Mouse (Mus musculus) lung, postnatal 0 days (tissue): Measurements from ENCODE around the gene Ccdc33. TPM values are rescaled to one million over a fixed set of nuclear protein-coding genes. Genes with fewer than 3 reads are reported as not detected.
A peak's percentile ranks its signal among the peaks of the same experiment; 100 is the strongest.

Experiments used
- ATAC-seq: fragments of 200-750 bp; cut with Nextera tagmentation; 2 replicates; pipeline ENCODE4 v1.8.0; 2017; ENCODE audit warnings: moderate library complexity
- DNase-seq: peaks from one replicate; pipeline ENCODE4 v3.0.0-alpha.2; 2016; ENCODE audit warnings: low spot score
- H3K27ac ChIP-seq: fragments of 300-500 bp; sonication (generic); 2 replicates; pipeline ENCODE4 v1.5.1; 2014; ENCODE audit warnings: antibody characterized with exemption, mild to moderate bottlenecking, low read length, mixed read lengths
- H3K27me3 ChIP-seq: fragments of 300-500 bp; sonication (generic); replicated peaks from 2 replicates; pipeline ENCODE4 v1.6.1; 2014; ENCODE audit warnings: low read length, mixed read lengths; ENCODE audit not compliant: insufficient read depth
- H3K36me3 ChIP-seq: fragments of 300-500 bp; sonication (generic); 2 replicates; pipeline ENCODE4 v1.6.1; 2014; ENCODE audit warnings: low read length, mixed read lengths; ENCODE audit not compliant: insufficient read depth
- H3K4me1 ChIP-seq: fragments of 300-500 bp; sonication (generic); 2 replicates; pipeline ENCODE4 v1.6.1; 2014; ENCODE audit warnings: antibody characterized with exemption, low read depth, low read length, mixed read lengths; ENCODE audit not compliant: insufficient read depth
- H3K4me2 ChIP-seq: fragments of 300-500 bp; sonication (generic); replicated peaks from 2 replicates; pipeline ENCODE4 v1.6.1; 2014; ENCODE audit warnings: low read depth, mild to moderate bottlenecking, low read length, moderate library complexity, mixed read lengths
- H3K4me3 ChIP-seq: fragments of 300-500 bp; sonication (generic); 2 replicates; pipeline ENCODE4 v1.5.1; 2014; ENCODE audit warnings: low read depth, low read length
- H3K9ac ChIP-seq: fragments of 300-500 bp; sonication (generic); replicated peaks from 2 replicates; pipeline ENCODE4 v1.6.1; 2014; ENCODE audit warnings: low read depth, mild to moderate bottlenecking
- H3K9me3 ChIP-seq: fragments of 300-500 bp; sonication (generic); 2 replicates; pipeline ENCODE4 v1.6.1; 2016; ENCODE audit warnings: low read length, mixed read lengths
- CTCF ChIP-seq: IDR thresholded peaks from 2 replicates; pipeline ENCODE4 v1.5.1; 2016; ENCODE audit warnings: antibody characterized with exemption, mild to moderate bottlenecking
- EP300 ChIP-seq: IDR thresholded peaks from 2 replicates; pipeline ENCODE4 v1.6.1; 2016; ENCODE audit warnings: antibody characterized with exemption, mild to moderate bottlenecking, control low read depth
- WGBS: fragments of 180-500 bp; shearing (Covaris S2); extraction: QIAGEN DNeasy Blood & Tissue Kit; methylation state at CpG from one replicate; pipeline ENCODE4 v1.1.7; 2014; 5-methylcytosine and 5-hydroxymethylcytosine counted together
- polyA plus RNA-seq: library from polyadenylated mRNA; unstranded; fragments of >200 nt; fragmentation: Nextera tagmentation; extraction: Ambion mirVana; gene quantifications from 2 replicates; pipeline ENCODE4 v1.2.1, GENCODE M21; 2015

Ccdc33 gene
- polyA plus RNA-seq: 3.0 and 3.3 TPM in 2 replicates

- Histone ChIP-seq H3K9ac (no peak within 1 kb of the TSS), H3K4me1 (no peaks in the 10 kb centered on the region), H3K4me2 (no peak within 1 kb of the TSS), H3K27ac (no peak within 1 kb of the TSS), H3K36me3 (no peaks in the 10 kb centered on the region), H3K27me3 (no peaks in the 10 kb centered on the region), H3K9me3 (no peaks in the 10 kb centered on the region), H3K4me3 (no peak within 1 kb of the TSS)
- WGBS: 14% methylated on average over 2 of the region's 2 CpGs
- ATAC-seq (no peak), DNase-seq (no peak)
- TF ChIP-seq CTCF: no peak
- TF ChIP-seq EP300: no peak
Observed at GRCm38 (mm10) chr9:58118671-58119070, at the start of gene Ccdc33. TSS of gene Ccdc33 (minus strand) at chr9:58118823.

GRCm38 (mm10) chr9:58165779-58166178 lies 47.2 kb upstream of the Ccdc33 start:
- no peaks in the 10 kb centered on the region for H3K4me1 ChIP-seq
- H3K9me3 ChIP-seq: no peaks in the 10 kb centered on the region
- no peak overlapping the region for H3K4me3 ChIP-seq
- no peak for DNase-seq
- no peaks in the 10 kb centered on the region for H3K27me3 ChIP-seq
- no peak for ATAC-seq
- no peak overlapping the region for H3K27ac ChIP-seq
- H3K9ac ChIP-seq: no peak overlapping the region
- TF ChIP-seq EP300 (no peak), CTCF (no peak)
- H3K36me3 ChIP-seq: no peaks in the 10 kb centered on the region
- WGBS: 81% methylated on average over 1 of the region's 1 CpGs
- no peak overlapping the region for H3K4me2 ChIP-seq

DNA sequence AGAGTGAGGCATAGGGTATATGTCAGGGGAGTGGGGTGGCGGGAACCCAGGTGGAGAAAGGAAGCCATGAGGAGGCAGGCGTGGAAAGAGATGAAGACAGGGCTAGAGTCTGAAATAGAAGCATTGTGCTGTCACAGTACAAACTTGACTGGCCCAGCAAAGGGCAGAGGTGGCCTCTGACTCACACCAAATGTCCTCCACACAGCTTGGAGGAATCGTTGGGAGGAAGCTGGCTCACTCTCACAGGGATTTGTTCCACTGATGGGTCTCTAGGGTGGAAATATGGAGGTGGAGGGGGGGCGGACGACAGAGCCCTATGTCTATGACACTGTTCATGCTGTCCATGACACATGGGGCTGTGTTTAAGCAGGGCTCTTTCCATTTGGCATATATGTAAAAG lies 44.5 kb upstream of the Ccdc33 start:
- WGBS: 76% methylated on average over 5 of the region's 5 CpGs
- no peak for TF ChIP-seq CTCF
- no peak for TF ChIP-seq EP300
- H3K9me3 ChIP-seq: no peaks in the 10 kb centered on the region
- H3K36me3 ChIP-seq: no peaks in the 10 kb centered on the region
- ATAC-seq (no peak), DNase-seq (no peak)
- H3K27ac ChIP-seq: no peak overlapping the region
- H3K9ac ChIP-seq: no peak overlapping the region
- H3K4me2 ChIP-seq: no peak overlapping the region
- H3K4me1 ChIP-seq: 0 out of 2 replicates have a peak, but pooled peaks cover 4% of the 10 kb centered on the region
- H3K27me3 ChIP-seq: no peaks in the 10 kb centered on the region
- H3K4me3 ChIP-seq: no peak overlapping the region

GRCm38 (mm10) chr9:58162173-58162572 lies 43.5 kb upstream of the Ccdc33 start:
- no peak for TF ChIP-seq CTCF
- no peak for TF ChIP-seq EP300
- DNase-seq: no peak

DNA sequence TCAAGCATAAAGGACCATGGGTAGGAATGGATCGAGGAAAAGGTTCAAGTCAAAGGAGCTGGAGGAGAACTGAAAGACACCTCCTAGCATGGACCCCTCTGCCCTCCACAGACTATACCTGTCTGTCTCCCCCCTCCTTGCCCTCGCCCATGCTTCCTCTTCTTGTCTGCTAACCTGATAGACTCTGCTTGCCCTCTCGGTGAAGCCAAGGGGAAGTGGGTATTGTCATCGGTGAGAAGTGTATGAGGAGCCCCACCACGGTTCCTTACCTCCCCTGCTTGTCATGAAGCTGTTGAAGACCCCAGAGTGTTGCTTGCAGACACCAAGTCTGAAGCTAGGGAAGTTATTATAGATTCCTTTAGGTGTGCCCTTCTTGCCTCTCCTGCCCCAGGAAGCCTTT lies 41.7 kb upstream of the Ccdc33 start:
- H3K9me3 ChIP-seq: no peaks in the 10 kb centered on the region
- no peak overlapping the region for H3K4me2 ChIP-seq
- H3K4me1 ChIP-seq: peaks cover 5% of the 10 kb centered on the region; the same call in 1 of the 2 replicates
- ATAC-seq (no peak), DNase-seq (no peak)
- H3K4me3 ChIP-seq: no peak overlapping the region
- TF ChIP-seq EP300: no peak
- no peak for TF ChIP-seq CTCF
- H3K27ac ChIP-seq: no peak overlapping the region
- H3K27me3 ChIP-seq: no peaks in the 10 kb centered on the region
- no peak overlapping the region for H3K9ac ChIP-seq
- WGBS: 61% methylated on average over 5 of the region's 5 CpGs
- no peaks in the 10 kb centered on the region for H3K36me3 ChIP-seq

More at GRCm38 (mm10) chr9:58162173-58162572, 43.5 kb upstream of the Ccdc33 start:
- Histone ChIP-seq H3K9me3 (no peaks in the 10 kb centered on the region), H3K9ac (no peak overlapping the region), H3K4me2 (no peak overlapping the region), H3K27me3 (no peaks in the 10 kb centered on the region), H3K27ac (no peak overlapping the region), H3K4me3 (no peak overlapping the region), H3K4me1 (0 out of 2 replicates have a peak, but pooled peaks cover 5% of the 10 kb centered on the region), H3K36me3 (no peaks in the 10 kb centered on the region)
- no peak for ATAC-seq
- 87% methylated on average over 3 of the region's 3 CpGs for WGBS

DNA sequence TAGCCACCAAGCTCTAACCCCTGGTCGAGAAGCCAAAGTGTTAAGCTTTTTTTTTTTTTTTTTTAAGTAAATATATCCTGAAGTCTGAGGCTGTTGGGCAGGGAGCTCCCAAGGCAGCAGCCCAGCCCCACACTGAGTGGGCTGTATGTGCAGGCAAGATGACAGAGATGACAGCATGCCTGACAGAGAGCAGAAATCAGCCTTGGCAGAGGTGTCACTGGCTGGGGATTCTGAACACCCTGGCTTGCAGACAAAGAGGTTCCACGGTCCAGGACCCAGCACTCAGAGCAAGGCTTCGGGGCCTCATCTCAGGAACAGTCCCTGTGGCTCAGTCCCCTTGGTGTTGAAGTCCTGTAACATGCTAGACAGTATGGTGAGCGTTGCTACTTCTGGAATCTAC lies 41.2 kb upstream of the Ccdc33 start:
- Histone ChIP-seq H3K4me2 (no peak overlapping the region), H3K36me3 (no peaks in the 10 kb centered on the region), H3K9me3 (no peaks in the 10 kb centered on the region), H3K27ac (no peak overlapping the region), H3K27me3 (no peaks in the 10 kb centered on the region), H3K4me3 (no peak overlapping the region), H3K4me1 (peaks cover 5% of the 10 kb centered on the region; the same call in 1 of the 2 replicates), H3K9ac (no peak overlapping the region)
- ATAC-seq (peak; percentile 34; the same call in 1 of the 2 replicates), DNase-seq (no peak)
- TF ChIP-seq CTCF: no peak
- TF ChIP-seq EP300: no peak
- WGBS: 28% methylated on average over 4 of the region's 4 CpGs
